Mouse (Mus musculus): ENCODE data around the gene Nkain4. TPM values are rescaled to one million over a fixed set of nuclear protein-coding genes. Genes with fewer than 3 reads are reported as not detected.

The Nkain4 gene
- polyA plus RNA-seq, 1 experiment from 2014 or later = 38.2 TPM

DNA sequence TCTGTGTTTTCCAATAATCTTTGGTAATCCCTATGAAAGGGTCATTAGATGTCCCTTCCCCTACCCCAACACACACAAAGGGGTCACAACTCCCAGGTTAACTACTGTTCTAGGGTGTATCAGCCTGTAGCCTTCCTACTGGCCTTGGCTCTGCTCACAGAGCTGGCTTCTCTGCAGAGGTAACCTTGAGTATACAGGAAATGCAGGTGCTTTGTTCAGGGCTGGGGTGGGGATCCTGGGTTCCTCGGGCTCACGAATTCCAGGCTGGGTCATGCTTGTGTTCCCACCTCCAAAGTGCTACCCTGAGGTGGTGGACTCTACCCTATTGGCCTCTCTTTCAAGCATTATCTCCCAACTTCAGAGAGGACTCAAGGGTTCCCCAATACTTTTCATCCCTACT lies 31.1 kb upstream of the Nkain4 start:
- ATAC-seq (replicated peaks; ENCODE audit: insufficient number of reproducible peaks, insufficient read depth, low FRiP score, low read depth) = no peak
- Histone ChIP-seq H3K4me2 (no peak overlapping the region), H3K4me3 (no peak overlapping the region)

DNA sequence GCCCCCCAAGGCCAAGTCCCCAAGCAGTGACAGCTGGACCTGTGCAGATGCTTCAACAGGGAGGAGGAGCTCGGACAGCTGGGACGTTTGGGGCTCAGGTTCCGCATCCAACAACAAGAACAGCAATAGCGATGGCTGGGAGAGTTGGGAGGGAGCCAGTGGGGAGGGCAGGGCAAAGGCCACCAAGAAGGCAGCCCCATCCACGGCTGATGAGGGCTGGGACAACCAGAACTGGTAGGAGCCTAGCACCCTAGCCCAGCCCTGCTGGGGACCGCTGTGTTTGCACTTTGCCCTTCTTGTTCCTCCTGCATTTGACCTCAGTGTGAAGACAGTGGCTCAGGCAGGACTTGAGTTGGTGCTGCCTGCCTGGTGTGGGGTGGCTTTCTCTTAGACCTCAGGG lies 26.6 kb upstream of the Nkain4 start:
- WGBS = 78% methylated on average over 6 of the region's 6 CpGs
- no peak for ATAC-seq (replicated peaks; ENCODE audit: insufficient number of reproducible peaks, insufficient read depth, low FRiP score, low read depth)
- no peak overlapping the region for H3K4me2 ChIP-seq
- no peaks in the 10 kb centered on the region for H3K4me1 ChIP-seq (replicated peaks)
- no peaks in the 10 kb centered on the region for H3K9me3 ChIP-seq (replicated peaks)
- peaks cover 66% of the 10 kb centered on the region for H3K36me3 ChIP-seq
- no peak overlapping the region for H3K9ac ChIP-seq
- H3K27me3 ChIP-seq = no peaks in the 10 kb centered on the region
- no peak overlapping the region for H3K27ac ChIP-seq
- no peak overlapping the region for H3K4me3 ChIP-seq

More for the DNA sequence above, 31.1 kb upstream of the Nkain4 start:
- no peaks in the 10 kb centered on the region for H3K9me3 ChIP-seq (replicated peaks)
- H3K9ac ChIP-seq = no peak overlapping the region
- 78% methylated on average over 2 of the region's 2 CpGs for WGBS
- no peak overlapping the region for H3K27ac ChIP-seq
- H3K4me1 ChIP-seq (replicated peaks) = peaks cover 10% of the 10 kb centered on the region
- H3K36me3 ChIP-seq = peaks cover 23% of the 10 kb centered on the region
- H3K27me3 ChIP-seq = no peaks in the 10 kb centered on the region

GRCm38 (mm10) chr2:180967010-180967763 lies 12.7 kb upstream of the Nkain4 start, which contains the start of gene Arfgap1:
Gene Arfgap1, plus strand, starts transcription at chr2:180967225.
- H3K27ac ChIP-seq = peak within 1 kb of the TSS; percentile 90

GRCm38 (mm10) chr2:180966092-180966882 lies 11.8 kb upstream of the Nkain4 start:
- Histone ChIP-seq H3K4me1 (replicated peaks) (peaks cover 42% of the 10 kb centered on the region), H3K9me3 (replicated peaks) (no peaks in the 10 kb centered on the region), H3K9ac (peak overlapping the region; percentile 91), H3K4me2 (peak overlapping the region; percentile 66), H3K27ac (peak overlapping the region; percentile 90), H3K4me3 (peak overlapping the region; percentile 89), H3K36me3 (peaks cover 10% of the 10 kb centered on the region; the same call in 1 of the 2 replicates), H3K27me3 (no peaks in the 10 kb centered on the region)
- no peak for ATAC-seq (replicated peaks; ENCODE audit: insufficient number of reproducible peaks, insufficient read depth, low FRiP score, low read depth)
- 10% methylated on average over 14 of the region's 14 CpGs for WGBS

More at GRCm38 (mm10) chr2:180967010-180967763, 12.7 kb upstream of the Nkain4 start, which contains the start of gene Arfgap1:
- Histone ChIP-seq H3K9ac (peak within 1 kb of the TSS; percentile 91), H3K4me2 (peak within 1 kb of the TSS; percentile 66), H3K4me3 (peak within 1 kb of the TSS; percentile 89), H3K9me3 (replicated peaks) (no peaks in the 10 kb centered on the region), H3K27me3 (no peaks in the 10 kb centered on the region), H3K4me1 (replicated peaks) (peaks cover 42% of the 10 kb centered on the region), H3K36me3 (peaks cover 19% of the 10 kb centered on the region)
- under 1% methylated on average over 57 of the region's 57 CpGs for WGBS
- peak; percentile 89 for ATAC-seq (replicated peaks; ENCODE audit: insufficient number of reproducible peaks, insufficient read depth, low FRiP score, low read depth)

GRCm38 (mm10) chr2:180963956-180964355 lies 9.5 kb upstream of the Nkain4 start:
- Histone ChIP-seq H3K27me3 (0 out of 2 replicates have a peak, but pooled peaks cover 6% of the 10 kb centered on the region), H3K4me2 (no peak overlapping the region), H3K27ac (peak overlapping the region; percentile 69), H3K4me1 (replicated peaks) (peaks cover 40% of the 10 kb centered on the region), H3K4me3 (no peak overlapping the region), H3K36me3 (no peaks in the 10 kb centered on the region), H3K9ac (no peak overlapping the region), H3K9me3 (replicated peaks) (no peaks in the 10 kb centered on the region)
- 5% methylated on average over 5 of the region's 5 CpGs for WGBS
- no peak for ATAC-seq (replicated peaks; ENCODE audit: insufficient number of reproducible peaks, insufficient read depth, low FRiP score, low read depth)

DNA sequence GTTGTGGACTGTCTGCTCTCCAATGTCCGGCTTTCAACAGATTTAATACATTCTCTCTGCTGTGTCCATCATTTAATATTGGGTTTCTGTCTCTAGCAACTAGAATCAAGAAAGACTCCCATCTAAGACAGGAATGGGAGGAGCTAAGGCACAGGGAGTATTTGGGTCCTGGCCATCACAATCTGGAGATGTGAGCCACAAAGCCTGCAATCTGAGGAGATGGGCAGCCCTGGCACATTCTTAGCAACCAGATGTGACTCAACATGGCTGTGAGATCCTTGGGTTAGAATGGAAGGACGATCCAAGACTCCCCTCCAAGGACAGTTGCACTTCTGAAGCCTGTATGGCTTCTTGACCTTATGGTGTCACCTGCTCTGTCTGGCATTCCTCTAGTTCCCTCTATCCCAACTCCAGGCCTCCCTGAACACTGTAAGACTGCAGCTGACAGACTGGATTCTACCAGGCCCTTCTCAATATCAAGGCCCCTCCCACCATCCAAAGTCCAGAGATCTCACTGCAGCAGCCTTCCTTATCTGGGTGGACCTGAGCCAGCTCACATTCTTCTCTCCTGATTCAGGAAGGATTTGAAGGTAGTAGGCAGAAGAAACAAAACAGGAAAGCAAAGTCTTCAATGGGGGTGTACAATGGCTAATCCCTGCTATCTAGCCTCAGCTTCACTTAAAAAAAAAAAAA lies 8.3 kb upstream of the Nkain4 start:
- peak; percentile 44; the same call in 1 of the 2 replicates for ATAC-seq (replicated peaks; ENCODE audit: insufficient number of reproducible peaks, insufficient read depth, low FRiP score, low read depth)
- 50% methylated on average over 2 of the region's 2 CpGs for WGBS
- Histone ChIP-seq H3K4me1 (replicated peaks) (peaks cover 30% of the 10 kb centered on the region), H3K4me2 (no peak overlapping the region), H3K27me3 (0 out of 2 replicates have a peak, but pooled peaks cover 6% of the 10 kb centered on the region), H3K9ac (no peak overlapping the region), H3K27ac (peak overlapping the region; percentile 69), H3K4me3 (no peak overlapping the region), H3K9me3 (replicated peaks) (no peaks in the 10 kb centered on the region), H3K36me3 (no peaks in the 10 kb centered on the region)

DNA sequence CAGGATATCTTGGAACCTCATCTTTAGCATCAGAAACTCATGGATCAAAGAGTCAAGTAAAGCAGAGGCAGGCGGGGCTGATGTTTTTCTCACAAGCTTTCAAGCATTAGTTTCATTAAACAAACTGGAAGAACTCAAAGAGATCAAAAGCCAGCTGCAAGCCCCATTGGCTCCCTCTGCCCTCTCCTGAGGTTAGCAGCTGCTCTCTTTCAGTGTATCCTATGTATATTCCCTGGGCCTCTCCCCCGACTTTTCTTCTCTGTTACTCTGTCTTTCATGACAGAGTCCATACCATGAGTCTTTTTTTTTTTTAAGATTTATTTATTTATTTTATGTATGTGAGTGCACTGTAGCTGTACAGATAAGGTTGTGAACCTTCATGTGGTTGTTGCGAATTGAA lies 5.7 kb upstream of the Nkain4 start:
- WGBS = 60% methylated on average over 3 of the region's 3 CpGs

GRCm38 (mm10) chr2:180959605-180960004 lies 5.1 kb upstream of the Nkain4 start:
- Histone ChIP-seq H3K9ac (no peak overlapping the region), H3K9me3 (replicated peaks) (no peaks in the 10 kb centered on the region), H3K4me1 (replicated peaks) (peaks cover 28% of the 10 kb centered on the region), H3K27me3 (peaks cover 18% of the 10 kb centered on the region), H3K27ac (no peak overlapping the region), H3K4me3 (no peak overlapping the region), H3K36me3 (no peaks in the 10 kb centered on the region), H3K4me2 (no peak overlapping the region)
- ATAC-seq (replicated peaks; ENCODE audit: insufficient number of reproducible peaks, insufficient read depth, low FRiP score, low read depth) = no peak
- 72% methylated on average over 7 of the region's 7 CpGs for WGBS

More for the DNA sequence above, 5.7 kb upstream of the Nkain4 start:
- no peak for ATAC-seq (replicated peaks; ENCODE audit: insufficient number of reproducible peaks, insufficient read depth, low FRiP score, low read depth)
- H3K4me1 ChIP-seq (replicated peaks) = peaks cover 25% of the 10 kb centered on the region
- H3K27ac ChIP-seq = no peak overlapping the region
- no peak overlapping the region for H3K4me2 ChIP-seq
- no peaks in the 10 kb centered on the region for H3K36me3 ChIP-seq
- no peaks in the 10 kb centered on the region for H3K9me3 ChIP-seq (replicated peaks)
- no peak overlapping the region for H3K9ac ChIP-seq
- H3K4me3 ChIP-seq = no peak overlapping the region
- peaks cover 18% of the 10 kb centered on the region for H3K27me3 ChIP-seq

DNA sequence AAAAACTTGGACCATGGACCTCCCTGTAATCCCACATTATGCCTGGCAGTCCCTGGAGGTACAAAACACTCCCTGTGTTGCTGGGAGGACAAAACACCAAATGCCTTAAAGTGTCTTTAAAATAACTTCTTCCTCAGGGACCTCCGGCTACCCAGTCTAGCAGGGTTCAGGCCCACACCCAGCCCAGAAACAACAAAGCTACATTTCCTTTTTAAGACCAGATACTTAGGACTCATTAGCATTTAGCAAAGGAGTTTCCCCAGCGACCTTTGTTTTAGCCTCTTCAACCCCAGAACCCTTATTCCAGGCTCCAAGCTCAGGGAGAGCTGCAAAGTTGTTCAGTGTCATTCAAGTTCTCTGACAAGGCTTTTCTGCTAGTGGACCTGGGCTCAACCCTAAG lies 861 bp downstream of the Nkain4 start:
- peak overlapping the region; percentile 53 for H3K9ac ChIP-seq
- H3K27me3 ChIP-seq = peaks cover 33% of the 10 kb centered on the region
- no peaks in the 10 kb centered on the region for H3K9me3 ChIP-seq (replicated peaks)
- H3K27ac ChIP-seq = peak overlapping the region; percentile 70
- H3K36me3 ChIP-seq = no peaks in the 10 kb centered on the region
- WGBS = 30% methylated on average over 2 of the region's 2 CpGs
- H3K4me3 ChIP-seq = peak overlapping the region; percentile 62
- peak overlapping the region; percentile 91 for H3K4me2 ChIP-seq
- peaks cover 31% of the 10 kb centered on the region for H3K4me1 ChIP-seq (replicated peaks)
- no peak for ATAC-seq (replicated peaks; ENCODE audit: insufficient number of reproducible peaks, insufficient read depth, low FRiP score, low read depth)

DNA sequence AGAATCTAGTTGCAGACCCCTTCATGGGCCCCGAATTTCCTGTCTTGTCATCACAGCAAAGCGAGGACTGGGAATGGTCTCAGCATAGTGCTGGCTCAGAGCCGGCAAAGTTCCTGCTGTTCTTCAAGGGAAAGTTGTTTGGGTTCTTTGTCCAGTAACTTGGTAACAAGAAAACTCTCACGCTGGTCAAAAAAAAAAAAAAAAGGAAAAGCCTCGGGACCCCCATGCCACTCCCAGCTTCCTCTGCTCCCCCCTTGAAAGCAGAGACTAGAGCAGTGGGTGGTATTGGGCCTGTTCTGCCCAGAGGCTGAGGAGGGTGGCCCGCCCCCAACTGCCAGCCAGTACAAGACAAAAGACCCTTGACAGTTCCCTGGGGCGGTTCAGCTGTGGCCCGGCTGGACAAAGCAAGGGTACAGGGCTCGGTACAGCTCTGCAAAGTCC lies 1.7 kb downstream of the Nkain4 start:
- ATAC-seq (replicated peaks; ENCODE audit: insufficient number of reproducible peaks, insufficient read depth, low FRiP score, low read depth) = no peak; the same call in 1 of the 2 replicates
- no peaks in the 10 kb centered on the region for H3K36me3 ChIP-seq
- H3K27ac ChIP-seq = peak overlapping the region; percentile 70
- H3K4me2 ChIP-seq = peak overlapping the region; percentile 91
- no peaks in the 10 kb centered on the region for H3K9me3 ChIP-seq (replicated peaks)
- H3K9ac ChIP-seq = no peak overlapping the region
- 24% methylated on average over 9 of the region's 9 CpGs for WGBS
- H3K27me3 ChIP-seq = peaks cover 33% of the 10 kb centered on the region
- H3K4me3 ChIP-seq = peak overlapping the region; percentile 62
- peaks cover 31% of the 10 kb centered on the region for H3K4me1 ChIP-seq (replicated peaks)

DNA sequence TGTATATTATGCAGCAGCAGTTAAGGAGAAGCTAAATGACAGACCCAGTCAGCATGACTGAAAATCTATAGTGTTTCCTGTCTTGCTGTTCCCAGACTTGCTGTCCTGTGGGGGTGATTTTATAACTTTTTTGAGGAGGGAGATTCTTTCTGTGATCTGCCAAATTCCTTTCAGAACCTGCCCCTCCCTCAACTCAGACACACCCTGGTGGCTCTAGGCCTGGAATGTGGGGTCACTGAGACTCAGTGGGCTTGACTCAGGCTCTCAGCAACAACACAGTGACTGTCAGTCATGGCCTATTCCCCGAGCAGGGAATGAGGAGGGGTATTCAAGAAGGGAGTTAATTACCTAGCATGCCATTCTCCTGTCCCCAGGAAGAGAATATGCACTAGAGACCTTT lies 4.6 kb downstream of the Nkain4 start:
- H3K4me1 ChIP-seq (replicated peaks) = peaks cover 27% of the 10 kb centered on the region
- peaks cover 20% of the 10 kb centered on the region; the same call in 1 of the 2 replicates for H3K27me3 ChIP-seq
- H3K4me3 ChIP-seq = no peak overlapping the region
- H3K9ac ChIP-seq = no peak overlapping the region
- 23% methylated on average over 1 of the region's 1 CpGs for WGBS
- H3K9me3 ChIP-seq (replicated peaks) = no peaks in the 10 kb centered on the region
- ATAC-seq (replicated peaks; ENCODE audit: insufficient number of reproducible peaks, insufficient read depth, low FRiP score, low read depth) = no peak
- H3K27ac ChIP-seq = no peak overlapping the region
- no peak overlapping the region for H3K4me2 ChIP-seq
- no peaks in the 10 kb centered on the region for H3K36me3 ChIP-seq
